Mouse (Mus musculus) mesoderm, embryonic 11.5 days (tissue): ENCODE measurements around the gene Dclk3.
A peak's percentile ranks its signal among the peaks of the same experiment; 100 is the strongest.

Experiments
- DNase-seq: peaks from one replicate; pipeline ENCODE4 v3.0.0-alpha.2; 2012; ENCODE audit warnings: low read depth, low spot score

The Dclk3 gene

GRCm38 (mm10) chr9:111439836-111440201, 938 bp downstream of the Dclk3 start:
- DNase-seq, result no peak

- no peak for DNase-seq
Measured at GRCm38 (mm10) chr9:111440446-111440845, 1.6 kb downstream of the Dclk3 start.

GRCm38 (mm10) chr9:111441151-111441550, 2.3 kb downstream of the Dclk3 start:
- DNase-seq, result no peak

GRCm38 (mm10) chr9:111446204-111446603, 7.3 kb downstream of the Dclk3 start:
- no peak for DNase-seq

DNA sequence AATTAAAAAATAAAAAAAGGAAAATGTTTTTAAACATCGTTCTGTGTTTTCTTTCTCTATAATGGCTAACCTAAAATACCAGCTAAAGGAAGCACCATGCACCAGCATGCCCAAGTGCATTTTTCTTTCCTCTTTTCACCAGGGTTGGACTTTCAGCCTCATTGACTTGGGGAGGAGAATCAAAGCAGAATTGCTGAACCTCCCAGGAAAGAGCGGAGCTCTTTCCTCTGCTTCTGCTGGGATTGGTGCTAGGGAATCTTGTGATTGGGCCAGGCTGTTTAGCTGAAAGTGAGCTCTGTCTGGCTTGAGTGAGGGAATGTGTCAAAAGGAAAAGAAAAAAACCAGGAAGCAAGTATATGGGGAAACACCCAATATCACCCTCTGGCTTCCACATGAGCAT, 10.1 kb downstream of the Dclk3 start:
- no peak for DNase-seq

DNA sequence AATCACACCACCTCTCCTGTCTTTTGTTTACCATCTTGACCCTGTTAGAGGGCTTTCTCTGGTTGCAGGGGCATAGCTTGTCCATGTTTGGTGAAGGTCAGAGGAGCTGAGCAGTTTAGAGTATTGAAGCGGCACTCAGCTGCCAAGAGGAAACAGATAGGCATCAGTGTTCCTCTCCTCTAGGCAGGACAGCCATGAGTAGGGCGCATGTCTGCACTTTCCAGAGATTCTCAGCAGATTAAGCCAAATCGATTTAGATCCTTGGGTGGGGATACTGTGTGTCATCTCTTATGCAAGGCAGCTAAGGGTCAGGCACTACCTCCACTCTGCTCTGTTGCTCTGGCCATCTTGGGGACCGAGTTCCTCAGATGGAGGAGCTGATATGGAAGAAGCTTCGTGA, 11.0 kb downstream of the Dclk3 start:
- no peak for DNase-seq

GRCm38 (mm10) chr9:111450853-111451404, 12.0 kb downstream of the Dclk3 start:
- no peak for DNase-seq

DNA sequence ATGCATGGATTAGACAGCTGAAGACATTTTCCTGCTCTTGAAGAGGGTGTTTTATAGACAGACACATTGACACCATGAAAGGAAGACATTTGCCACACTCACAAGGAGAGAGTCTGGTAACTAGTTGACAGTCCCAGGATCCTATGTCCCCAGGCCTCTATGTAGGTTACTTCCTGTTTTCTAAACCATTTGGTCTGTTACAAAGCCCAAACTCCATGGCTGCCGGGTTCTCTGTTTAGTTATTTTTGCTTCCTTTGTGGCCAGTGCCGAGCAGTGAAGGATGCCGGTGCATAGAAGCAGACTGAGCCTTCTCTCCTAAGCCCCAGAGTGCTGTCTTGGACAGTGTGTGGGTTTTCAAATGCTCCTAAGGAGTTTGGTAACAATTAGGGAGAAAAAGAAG, 15.0 kb downstream of the Dclk3 start:
- DNase-seq, result no peak

- no peak for DNase-seq
Measured at GRCm38 (mm10) chr9:111457176-111457935, 18.5 kb downstream of the Dclk3 start.

GRCm38 (mm10) chr9:111457936-111458310, 19.0 kb downstream of the Dclk3 start:
- DNase-seq, result no peak

DNA sequence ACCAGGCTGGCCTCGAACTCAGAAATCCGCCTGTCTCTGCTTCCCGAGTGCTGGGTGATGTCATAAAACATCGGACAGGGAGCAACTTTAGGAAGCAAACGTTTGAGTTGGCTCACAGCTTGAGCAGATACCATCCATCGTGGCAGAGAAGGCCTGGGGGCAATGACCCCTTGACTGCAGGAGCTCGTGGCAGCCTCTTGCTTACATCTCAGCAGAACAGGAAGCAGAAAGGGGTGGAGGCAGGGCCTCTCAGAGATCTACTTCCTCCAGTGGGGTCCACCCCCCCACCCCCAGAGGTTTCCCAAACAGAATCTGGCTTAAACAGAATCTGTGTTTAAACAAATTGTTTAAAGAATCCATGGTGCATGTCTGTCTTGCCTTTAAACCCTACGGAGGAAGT, 20.6 kb downstream of the Dclk3 start:
- DNase-seq, result no peak

DNA sequence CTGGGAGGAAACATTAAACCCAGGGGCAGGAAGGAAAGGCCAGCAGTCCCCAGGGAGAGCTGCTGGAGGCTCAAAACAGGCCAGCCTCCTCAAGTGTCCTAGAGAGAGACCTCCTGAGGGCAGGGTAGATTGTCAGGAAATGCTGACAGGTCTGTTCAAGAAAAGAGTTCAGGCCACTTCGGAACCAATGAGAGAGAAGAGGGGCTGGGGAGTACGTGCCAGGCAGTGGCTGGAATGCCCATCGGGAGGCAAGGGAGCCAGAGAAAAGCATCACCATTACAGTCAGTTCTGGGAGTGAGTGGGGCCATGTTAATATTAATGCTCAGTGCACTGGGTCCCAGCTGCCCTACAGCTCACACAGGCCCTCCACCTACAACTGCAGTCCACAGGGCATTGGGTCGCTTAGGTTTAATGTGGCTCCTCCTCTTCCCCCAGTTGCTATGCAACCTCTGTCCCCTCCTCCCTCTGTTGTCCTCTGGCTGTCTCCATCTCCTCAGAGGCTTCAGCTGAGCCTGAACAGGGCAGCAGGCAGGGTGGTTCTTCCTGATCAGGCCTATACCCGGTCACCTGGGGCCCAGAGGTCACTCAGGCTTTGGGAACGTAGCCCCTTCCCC, 21.4 kb downstream of the Dclk3 start:
- peak; percentile 62 for DNase-seq

DNA sequence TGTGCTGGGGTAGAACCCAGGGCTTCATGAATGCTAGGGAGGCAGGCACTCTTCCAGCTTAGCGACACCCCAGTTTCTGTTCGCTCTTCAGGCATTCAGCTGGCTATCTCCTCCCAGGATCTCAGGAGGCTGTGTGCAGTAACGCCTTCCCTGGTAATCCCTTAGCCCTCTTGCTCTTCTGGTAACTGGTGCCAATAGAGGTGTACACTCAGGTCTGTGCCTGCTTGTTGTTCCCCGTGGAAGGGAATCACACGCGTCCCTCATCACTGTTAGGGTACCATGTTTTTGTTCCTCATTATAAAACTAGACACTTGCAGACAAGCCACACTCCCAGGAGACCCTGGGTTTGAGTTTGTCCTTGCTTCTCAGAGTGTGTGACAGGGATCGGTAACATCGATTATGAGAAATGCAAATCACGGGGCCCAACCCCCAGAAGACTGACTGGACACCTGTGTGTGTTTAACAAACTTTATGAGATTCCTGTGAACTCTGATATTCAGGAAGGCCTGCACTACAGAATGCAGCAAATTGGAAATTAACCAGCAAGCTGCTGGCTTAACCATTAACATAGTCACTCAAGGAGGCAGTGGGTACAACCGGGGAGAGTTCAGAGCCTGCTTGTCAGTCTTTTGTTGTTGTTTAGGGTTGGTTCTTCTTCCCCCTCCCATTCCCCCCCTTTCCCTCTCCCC, 22.7 kb downstream of the Dclk3 start:
- no peak for DNase-seq

DNA sequence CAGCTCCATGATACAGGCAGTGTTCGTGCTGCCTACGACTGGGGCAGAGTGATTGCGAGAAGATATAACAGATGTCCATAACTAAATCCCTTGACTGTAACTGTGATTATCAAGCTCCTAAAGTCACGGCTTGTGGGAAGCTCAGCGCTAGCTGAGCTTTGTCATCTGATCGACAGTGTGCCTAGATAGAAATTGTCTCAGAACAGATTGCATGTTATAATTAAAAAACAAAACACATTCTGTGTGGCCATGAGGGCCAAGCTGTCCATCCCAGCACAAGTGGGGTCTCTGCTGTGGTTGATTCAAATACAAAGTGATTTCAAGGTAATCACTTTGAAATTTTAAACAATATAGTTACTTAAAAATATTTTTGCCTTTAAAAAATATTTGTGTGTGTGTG, 26.8 kb downstream of the Dclk3 start:
- no peak for DNase-seq

DNA sequence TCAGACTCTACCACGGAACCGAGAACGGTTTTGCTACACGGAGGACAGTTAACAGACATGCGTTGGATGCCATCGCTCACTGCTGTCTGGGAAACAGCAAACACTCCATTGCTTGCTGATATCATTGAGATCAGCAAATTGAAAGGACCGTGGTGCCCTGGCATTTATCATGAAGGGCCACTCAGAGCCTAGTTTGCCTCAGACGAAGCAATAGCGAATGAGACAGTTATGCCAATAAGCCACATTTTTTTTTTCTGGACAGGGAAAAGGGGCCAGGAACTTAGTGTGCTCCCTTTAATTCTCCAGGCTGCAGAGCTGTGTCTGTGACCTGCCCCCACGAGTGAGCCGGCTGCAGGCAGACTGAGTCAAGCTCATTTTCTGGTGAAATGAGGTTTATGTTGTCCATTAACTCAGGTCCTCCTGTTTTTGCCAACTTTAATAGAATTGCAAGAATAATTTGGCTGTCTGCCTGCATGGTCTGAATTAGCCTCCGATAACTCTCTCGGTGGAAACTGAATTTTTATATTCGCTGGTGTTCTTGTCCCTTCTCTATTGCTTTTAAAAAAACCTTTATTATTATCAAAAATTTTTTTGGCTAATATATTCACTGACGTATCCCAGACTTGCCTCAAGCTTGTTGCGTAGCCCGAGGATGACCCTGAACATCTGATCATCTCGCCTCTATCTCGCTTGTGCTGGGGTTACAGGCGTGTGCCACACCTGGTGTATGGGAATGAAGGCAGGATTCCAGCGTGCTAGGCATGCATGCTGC, 35.0 kb downstream of the Dclk3 start:
- no peak for DNase-seq

DNA sequence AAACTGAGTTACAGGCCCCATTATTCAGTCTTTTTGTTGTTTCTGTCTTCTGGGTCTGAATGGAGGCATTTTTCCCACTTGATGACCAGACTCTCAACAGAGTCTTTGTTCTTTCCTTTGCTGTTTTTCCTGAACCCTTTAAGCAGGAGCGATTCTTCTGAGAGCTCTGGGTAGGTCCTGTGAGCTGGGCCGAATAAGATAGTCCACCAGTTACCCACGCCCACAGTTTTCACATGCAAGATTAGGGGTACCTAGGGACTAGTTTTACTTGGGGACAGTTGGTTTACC, 35.5 kb downstream of the Dclk3 start:
- DNase-seq, result no peak

DNA sequence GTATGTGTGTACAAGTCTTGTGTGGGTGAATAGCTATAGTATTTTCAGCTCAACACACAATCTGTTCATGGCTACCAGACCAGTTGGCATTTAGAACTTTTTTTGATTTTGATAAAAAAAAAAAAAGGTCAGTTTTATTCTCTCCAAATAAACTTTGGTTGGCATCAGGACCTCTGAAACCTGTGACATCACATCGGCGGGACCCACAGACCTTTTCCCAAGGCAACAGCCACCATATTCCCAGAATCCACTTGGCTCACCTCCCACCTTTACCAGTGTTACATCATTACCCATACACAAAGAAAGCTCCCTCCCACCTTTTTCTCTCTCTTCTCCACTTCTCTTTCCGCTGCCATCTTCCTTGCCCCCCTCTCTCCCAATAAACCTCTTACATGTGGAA, 36.4 kb downstream of the Dclk3 start:
- no peak for DNase-seq

GRCm38 (mm10) chr9:111475973-111476372, 37.1 kb downstream of the Dclk3 start:
- DNase-seq, result no peak

- no peak for DNase-seq
Measured at GRCm38 (mm10) chr9:111476479-111477016, 37.7 kb downstream of the Dclk3 start.

- DNase-seq, result no peak
Measured at GRCm38 (mm10) chr9:111478853-111479490, 40.1 kb downstream of the Dclk3 start.

DNA sequence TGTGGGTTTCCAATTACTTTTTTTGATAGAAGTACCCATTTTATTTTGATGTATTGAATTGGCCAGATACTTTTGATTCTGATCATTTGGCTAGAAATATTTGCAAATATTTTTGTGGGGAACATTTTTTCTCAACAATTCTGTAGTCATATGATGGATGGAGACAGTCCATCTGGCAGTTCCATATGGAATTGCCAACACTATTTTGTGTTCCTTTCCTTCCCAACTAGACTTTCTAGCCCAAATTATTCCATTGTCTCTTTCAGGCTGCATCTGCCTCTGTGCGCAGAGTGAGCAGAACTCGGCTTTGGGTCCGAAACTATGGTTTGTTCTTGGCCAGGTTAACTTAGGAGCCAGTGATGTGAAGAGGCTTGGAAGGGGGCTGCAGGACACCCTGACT, 42.1 kb downstream of the Dclk3 start:
- no peak for DNase-seq
